Mouse (Mus musculus) liver, embryonic 18 days (tissue): ENCODE data around the gene Krr1. TPM values are rescaled to one million over a fixed set of nuclear protein-coding genes. Genes with fewer than 3 reads are reported as not detected.

Experiments
- polyA plus RNA-seq: library from polyadenylated mRNA; depleted of rRNA; stranded (reverse); fragments of >200 nt; gene quantifications from 2 replicates; pipeline ENCODE4 v1.2.3, GENCODE M21; 2012; rRNA removed

Krr1 gene
- polyA plus RNA-seq: 8.9 and 9.0 TPM in 2 replicates

GRCm38 (mm10) chr10:111972542-111973361, at the start of gene Krr1:
Krr1 (plus strand) TSS chr10:111972664.

GRCm38 (mm10) chr10:112002544-112003215, 30.2 kb downstream of the Krr1 start, which contains the start of gene Glipr1:
Glipr1 (minus strand) TSS chr10:112002631.

Other genes with a start within 250 kb of the Krr1 start
- 13.5 and 14.3 TPM in 2 replicates for gene Glipr1, start 30.0 kb downstream of the Krr1 start, polyA plus RNA-seq
- gene Glipr1l1, start 87.5 kb downstream of the Krr1 start, polyA plus RNA-seq: not detected in 2 replicates
- gene Glipr1l2, start 110.7 kb downstream of the Krr1 start, polyA plus RNA-seq: not detected in 2 replicates
- gene Glipr1l3, start 187.7 kb downstream of the Krr1 start, polyA plus RNA-seq: not detected in 2 replicates
- 0.01 and 0.02 TPM in 2 replicates for gene Caps2, start 191.0 kb downstream of the Krr1 start, polyA plus RNA-seq